Mouse (Mus musculus) E14TG2a.4 (cell line): Measurements from ENCODE around the gene Asb1.

Experiments
- CTCF ChIP-seq: conservative IDR thresholded peaks from 2 replicates; pipeline ENCODE4 v1.5.1; 2014; ENCODE audit warnings: low read length
- NANOG ChIP-seq: IDR thresholded peaks from 2 replicates; pipeline ENCODE4 v1.6.1; 2014; ENCODE audit warnings: borderline replicate concordance, low read length, mixed read lengths
- POU5F1 ChIP-seq: IDR thresholded peaks from 2 replicates; pipeline ENCODE4 v1.6.1; 2014; ENCODE audit warnings: low read length, borderline replicate concordance

GRCm38 (mm10) chr1:91605632-91606031, 65.3 kb downstream of the Asb1 start:
- TF ChIP-seq CTCF: no peak
- TF ChIP-seq NANOG: no peak
- TF ChIP-seq POU5F1: no peak
